Mouse (Mus musculus) cerebral cortex, adult 2 months (tissue): ENCODE results near the gene Tnfaip1.

Source experiments
- WGBS: fragments of 180-500 bp; shearing (Covaris S2); methylation state at CpG from one replicate; pipeline ENCODE4 v1.1.7; 2018; 5-methylcytosine and 5-hydroxymethylcytosine counted together

Gene Tnfaip1

GRCm38 (mm10) chr11:78500623-78501202, 35.4 kb downstream of the Tnfaip1 start:
- 58% methylated on average over 9 of the region's 9 CpGs for WGBS

DNA sequence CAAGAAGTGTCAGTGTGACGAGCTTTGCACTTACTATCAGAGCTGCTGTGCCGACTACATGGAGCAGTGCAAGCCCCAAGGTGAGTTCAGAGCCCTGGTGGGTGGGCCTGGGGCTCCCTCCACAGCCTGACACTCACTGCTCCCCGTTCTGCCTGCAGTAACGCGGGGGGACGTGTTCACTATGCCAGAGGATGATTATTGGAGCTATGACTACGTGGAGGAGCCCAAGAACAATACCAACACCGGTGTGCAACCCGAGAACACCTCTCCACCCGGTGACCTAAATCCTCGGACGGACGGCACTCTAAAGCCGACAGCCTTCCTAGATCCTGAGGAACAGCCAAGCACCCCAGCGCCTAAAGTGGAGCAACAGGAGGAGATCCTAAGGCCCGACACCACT, 36.6 kb downstream of the Tnfaip1 start:
- WGBS = 72% methylated on average over 16 of the region's 16 CpGs

DNA sequence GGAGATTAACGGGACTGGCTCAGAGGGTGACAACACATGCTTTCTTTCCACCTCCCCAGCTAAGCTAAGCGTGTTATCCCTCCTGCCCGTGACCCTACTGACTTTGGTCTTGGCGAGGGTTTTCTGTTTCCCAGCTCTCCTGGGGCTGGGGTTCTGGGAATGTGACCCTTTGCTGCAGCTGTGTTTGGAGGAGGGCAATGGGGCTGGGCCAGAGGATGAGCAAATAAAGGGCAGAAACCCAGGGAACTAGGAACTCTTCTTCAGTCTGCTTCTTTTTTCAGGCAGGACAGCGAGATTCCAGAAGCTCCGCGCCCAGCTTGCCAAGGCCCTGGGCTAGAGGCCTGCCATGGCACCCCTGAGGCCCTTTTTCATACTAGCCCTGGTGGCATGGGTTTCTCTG, 37.1 kb downstream of the Tnfaip1 start, which contains the start of gene Vtn:
Gene Vtn, plus strand, starts transcription at position 88 of the 400 bp plus-strand sequence.
- 74% methylated on average over 7 of the region's 7 CpGs for WGBS

DNA sequence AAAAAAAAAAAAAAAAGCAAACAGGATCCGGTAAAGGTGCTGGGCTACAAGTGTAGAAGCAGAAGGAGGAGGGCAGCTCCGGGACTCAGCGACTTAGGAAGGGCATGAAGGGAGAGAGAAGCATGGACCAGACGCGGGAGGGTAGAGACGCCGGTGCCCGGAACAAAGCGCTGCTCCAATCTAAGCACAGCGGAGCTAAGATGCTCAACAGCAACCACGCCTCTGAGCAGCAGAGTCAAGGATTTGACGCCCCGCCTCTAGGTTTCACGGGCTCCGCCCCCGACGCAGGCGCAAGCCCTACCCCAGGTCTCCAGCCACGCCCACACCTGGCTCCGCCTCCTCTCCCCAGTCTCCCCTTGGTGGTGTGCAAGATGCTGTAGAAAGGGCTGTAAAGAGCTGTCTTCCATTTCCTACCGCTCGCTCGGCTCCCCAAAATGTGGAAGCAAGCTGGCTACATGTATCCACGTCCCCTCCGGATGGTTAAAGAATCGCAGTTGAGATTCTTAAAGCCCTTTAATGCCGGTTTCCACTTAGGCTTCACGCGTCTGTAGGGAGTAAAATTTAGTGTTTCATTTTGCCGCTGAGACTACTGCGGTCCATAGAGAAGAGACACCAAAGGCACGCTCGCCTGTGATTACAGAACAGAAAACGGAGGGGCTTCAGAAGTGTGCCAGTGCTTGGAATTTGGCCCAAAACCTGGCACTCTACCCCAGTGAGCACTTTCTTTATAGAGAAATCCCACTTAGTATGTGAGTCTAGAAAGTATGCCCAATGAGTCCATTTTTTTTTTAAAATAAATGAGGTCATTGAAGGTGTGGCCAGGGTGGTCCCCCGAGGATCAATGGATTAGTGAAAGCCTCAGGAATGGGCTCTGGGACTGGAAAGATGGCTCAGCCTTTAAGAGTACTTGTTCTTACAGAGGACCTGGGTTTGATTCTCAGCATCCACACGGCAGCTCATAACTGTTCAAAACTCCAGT, 38.3 kb downstream of the Tnfaip1 start, which contains the start of gene Sarm1:
Gene Sarm1, minus strand, starts transcription at position 211 of the 979 bp plus-strand sequence.
- WGBS = 2% methylated on average over 36 of the region's 36 CpGs

DNA sequence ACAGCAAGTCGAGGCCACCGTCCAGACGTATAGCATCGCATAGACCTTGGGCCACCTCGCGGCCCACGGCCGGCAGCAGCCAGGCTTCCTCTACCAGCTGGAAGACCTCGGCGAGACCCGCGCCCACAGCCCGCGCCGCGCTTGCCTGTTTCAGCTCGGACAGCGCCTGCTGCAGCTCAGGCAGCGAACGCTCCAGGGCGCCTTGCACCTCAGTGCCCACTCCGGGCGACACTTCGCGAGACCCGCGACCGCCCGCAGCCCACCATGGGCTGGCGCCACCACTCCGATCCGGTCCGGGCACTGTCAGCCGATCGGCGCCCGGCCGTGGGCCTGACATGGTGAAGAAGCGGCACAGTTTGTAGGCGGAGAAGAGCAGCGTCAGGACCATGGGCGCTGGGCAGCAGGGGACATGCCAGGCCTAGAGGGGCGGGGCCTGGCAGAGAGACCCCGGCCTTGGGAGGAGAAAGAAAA, 39.0 kb downstream of the Tnfaip1 start:
- whole genome bisulfite sequencing = under 1% methylated on average over 44 of the region's 44 CpGs

DNA sequence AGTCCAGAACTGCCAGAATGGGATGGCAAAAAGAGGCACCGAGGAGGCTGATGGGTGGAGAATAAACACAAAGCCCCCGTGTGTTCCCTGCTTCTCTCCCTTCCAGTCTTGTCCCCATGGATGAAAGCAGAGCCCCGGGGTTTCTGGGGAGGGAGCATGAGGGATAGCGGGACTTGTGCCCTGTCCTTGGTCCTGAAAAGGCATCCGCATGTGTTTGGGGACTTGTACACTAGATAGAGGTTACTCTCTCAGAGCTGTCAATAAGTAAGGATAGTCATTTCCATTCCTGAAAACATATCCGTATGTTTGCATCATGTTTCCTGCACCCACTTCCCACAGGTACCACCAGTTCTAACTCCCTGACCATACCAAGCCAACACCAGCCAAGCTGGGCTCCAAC, 40.2 kb downstream of the Tnfaip1 start:
- WGBS = 12% methylated on average over 6 of the region's 6 CpGs

DNA sequence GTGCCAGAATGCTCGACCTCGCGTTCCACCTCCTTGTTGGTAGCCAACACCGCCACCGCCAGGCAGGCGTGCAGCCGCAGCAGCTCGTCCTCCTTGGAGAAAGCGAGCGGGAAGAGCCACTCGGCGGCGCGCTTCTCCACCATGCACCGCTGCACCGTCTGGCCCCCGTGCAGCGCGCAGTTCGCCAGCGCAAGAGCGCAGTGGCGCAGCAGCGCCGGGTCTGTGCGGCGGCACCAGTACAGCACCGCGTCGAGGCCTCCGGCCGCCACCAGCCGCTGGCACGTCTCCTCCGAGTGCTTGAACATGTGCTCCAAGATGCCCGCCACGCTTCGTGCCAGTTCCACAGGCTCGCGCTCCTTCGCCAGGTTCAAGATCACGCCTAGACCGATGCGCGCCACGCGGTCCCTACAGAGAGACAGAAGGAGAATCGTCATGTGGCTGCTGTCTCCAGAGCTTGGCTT, 45.3 kb downstream of the Tnfaip1 start:
- 5% methylated on average over 46 of the region's 48 CpGs for WGBS

- WGBS = 12% methylated on average over 8 of the region's 8 CpGs
These were observed 48.0 kb downstream of the Tnfaip1 start for GRCm38 (mm10) chr11:78488168-78488567.

DNA sequence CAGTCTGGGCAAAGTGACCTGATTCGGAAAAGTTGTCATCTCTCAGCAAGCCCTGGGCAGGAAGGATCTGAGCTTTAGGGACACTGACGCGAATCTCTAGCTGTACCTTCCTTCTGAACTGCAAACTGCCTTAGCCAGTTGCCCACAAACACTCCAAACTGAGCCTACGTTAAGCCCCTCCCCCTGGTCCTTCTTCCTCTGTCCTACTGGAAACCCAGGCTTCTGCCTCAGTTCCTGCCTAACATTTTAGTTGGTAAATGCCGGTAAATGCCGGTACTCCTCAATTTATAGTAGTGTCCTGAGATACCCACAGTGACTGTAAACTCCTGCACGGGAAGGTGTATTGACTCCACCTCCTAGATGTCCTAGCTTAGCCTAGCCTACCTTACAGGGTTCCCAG, 52.5 kb downstream of the Tnfaip1 start:
- 72% methylated on average over 7 of the region's 7 CpGs for WGBS

DNA sequence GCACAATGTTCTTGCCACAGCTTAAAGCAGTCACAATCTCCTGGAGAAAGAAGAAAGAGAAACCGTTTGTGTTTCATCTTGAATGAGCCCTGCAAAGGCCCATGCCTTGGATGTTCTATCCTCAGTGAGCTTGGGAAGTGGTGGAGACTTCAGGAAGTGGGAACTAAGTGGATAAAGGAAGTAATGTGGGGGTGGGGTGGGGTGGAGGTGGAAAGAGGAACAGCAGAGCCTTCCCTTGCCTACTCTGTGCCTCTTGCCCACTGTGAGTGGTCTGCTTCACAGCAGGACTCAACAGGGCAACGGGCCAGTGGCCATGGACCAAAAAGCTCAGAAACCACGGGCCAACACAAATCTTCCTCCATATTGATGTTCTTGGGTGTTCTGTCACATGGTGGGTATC, 60.8 kb downstream of the Tnfaip1 start:
- 78% methylated on average over 3 of the region's 3 CpGs for WGBS
